Mouse (Mus musculus) stomach, embryonic 16.5 days (tissue): Measurements from ENCODE around the gene Arntl. TPM values are rescaled to one million over a fixed set of nuclear protein-coding genes. Genes with fewer than 3 reads are reported as not detected.

Experiments used
- ATAC-seq: fragments of 200-750 bp; cut with Nextera tagmentation; 2 replicates; pipeline ENCODE4 v1.8.0; 2017; ENCODE audit warnings: moderate number of reproducible peaks, moderate TSS enrichment; ENCODE audit not compliant: insufficient read depth, low FRiP score
- H3K27ac ChIP-seq: fragments of 300-500 bp; sonication (generic); 2 replicates; pipeline ENCODE4 v1.5.1; 2014; ENCODE audit warnings: low read length
- H3K27me3 ChIP-seq: fragments of 300-500 bp; sonication (generic); 2 replicates; pipeline ENCODE4 v1.6.1; 2014; ENCODE audit warnings: low read length, control low read depth, mixed read lengths; ENCODE audit not compliant: control insufficient read depth, insufficient read depth
- H3K36me3 ChIP-seq: fragments of 300-500 bp; sonication (generic); 2 replicates; pipeline ENCODE4 v1.6.1; 2014; ENCODE audit warnings: low read length; ENCODE audit not compliant: control insufficient read depth, insufficient read depth
- H3K4me1 ChIP-seq: fragments of 300-500 bp; sonication (generic); 2 replicates; pipeline ENCODE4 v1.6.1; 2014; ENCODE audit warnings: low read length, control low read depth, mixed read lengths; ENCODE audit not compliant: control insufficient read depth, insufficient read depth
- H3K4me2 ChIP-seq: fragments of 300-500 bp; sonication (generic); 2 replicates; pipeline ENCODE4 v1.6.1; 2014; ENCODE audit warnings: low read depth, low read length, mixed read lengths
- H3K4me3 ChIP-seq: fragments of 300-500 bp; sonication (generic); replicated peaks from 2 replicates; pipeline ENCODE4 v1.5.1; 2014; ENCODE audit warnings: mild to moderate bottlenecking, low read length
- H3K9ac ChIP-seq: fragments of 300-500 bp; sonication (generic); 2 replicates; pipeline ENCODE4 v1.6.1; 2014; ENCODE audit warnings: low read length
- H3K9me3 ChIP-seq: fragments of 300-500 bp; sonication (generic); replicated peaks from 2 replicates; pipeline ENCODE4 v1.6.1; 2016; ENCODE audit warnings: low read length, control low read depth; ENCODE audit not compliant: control insufficient read depth
- WGBS: fragments of 180-500 bp; shearing (Covaris S2); extraction: QIAGEN DNeasy Blood & Tissue Kit; methylation state at CpG from one replicate; pipeline ENCODE4 v1.1.7; 2014; 5-methylcytosine and 5-hydroxymethylcytosine counted together
- polyA plus RNA-seq: library from polyadenylated mRNA; unstranded; fragments of >200 nt; fragmentation: Nextera tagmentation; extraction: Ambion mirVana; gene quantifications from 2 replicates; pipeline ENCODE4 v1.2.1, GENCODE M21; 2015

Gene Arntl
- polyA plus RNA-seq, 1 experiment from 2014 or later = 14.1 TPM

GRCm38 (mm10) chr7:113289211-113289610 lies 81.9 kb downstream of the Arntl start:
- no peaks in the 10 kb centered on the region for H3K4me1 ChIP-seq
- no peak for ATAC-seq
- H3K36me3 ChIP-seq = peaks cover 5% of the 10 kb centered on the region; the same call in 1 of the 2 replicates
- H3K27ac ChIP-seq = no peak overlapping the region
- WGBS = 67% methylated on average over 1 of the region's 1 CpGs
- H3K27me3 ChIP-seq = no peaks in the 10 kb centered on the region
- H3K4me3 ChIP-seq = no peak overlapping the region
- no peak overlapping the region for H3K4me2 ChIP-seq
- H3K9me3 ChIP-seq = no peaks in the 10 kb centered on the region
- H3K9ac ChIP-seq = no peak overlapping the region

- no peak for ATAC-seq
- WGBS = 73% methylated on average over 5 of the region's 5 CpGs
- H3K4me1 ChIP-seq = 0 out of 2 replicates have a peak, but pooled peaks cover 4% of the 10 kb centered on the region
These were observed 84.5 kb downstream of the Arntl start for GRCm38 (mm10) chr7:113291741-113292140.

GRCm38 (mm10) chr7:113292193-113292592 lies 84.9 kb downstream of the Arntl start:
- Histone ChIP-seq H3K36me3 (peaks cover 5% of the 10 kb centered on the region; the same call in 1 of the 2 replicates), H3K4me3 (no peak overlapping the region), H3K4me2 (no peak overlapping the region), H3K9me3 (no peaks in the 10 kb centered on the region), H3K27ac (no peak overlapping the region), H3K9ac (no peak overlapping the region), H3K27me3 (no peaks in the 10 kb centered on the region), H3K4me1 (0 out of 2 replicates have a peak, but pooled peaks cover 4% of the 10 kb centered on the region)
- 60% methylated on average over 4 of the region's 4 CpGs for WGBS
- no peak for ATAC-seq

More at GRCm38 (mm10) chr7:113291741-113292140, 84.5 kb downstream of the Arntl start:
- no peak overlapping the region for H3K4me3 ChIP-seq
- no peaks in the 10 kb centered on the region for H3K9me3 ChIP-seq
- no peaks in the 10 kb centered on the region for H3K27me3 ChIP-seq
- H3K27ac ChIP-seq = no peak overlapping the region
- H3K9ac ChIP-seq = no peak overlapping the region
- H3K36me3 ChIP-seq = peaks cover 5% of the 10 kb centered on the region; the same call in 1 of the 2 replicates
- H3K4me2 ChIP-seq = no peak overlapping the region

GRCm38 (mm10) chr7:113294598-113294997 lies 87.3 kb downstream of the Arntl start:
- H3K27me3 ChIP-seq = no peaks in the 10 kb centered on the region
- no peak overlapping the region for H3K4me3 ChIP-seq
- 0 out of 2 replicates have a peak, but pooled peaks cover 4% of the 10 kb centered on the region for H3K4me1 ChIP-seq
- no peaks in the 10 kb centered on the region for H3K9me3 ChIP-seq
- H3K36me3 ChIP-seq = peaks cover 5% of the 10 kb centered on the region; the same call in 1 of the 2 replicates
- H3K9ac ChIP-seq = no peak overlapping the region
- WGBS = 79% methylated on average over 6 of the region's 6 CpGs
- H3K4me2 ChIP-seq = no peak overlapping the region
- no peak overlapping the region for H3K27ac ChIP-seq
- ATAC-seq = no peak

- H3K9ac ChIP-seq = peak overlapping the region; percentile 21; the same call in 1 of the 2 replicates
- 0 out of 2 replicates have a peak, but pooled peaks cover 4% of the 10 kb centered on the region for H3K4me1 ChIP-seq
- H3K27me3 ChIP-seq = no peaks in the 10 kb centered on the region
- H3K4me2 ChIP-seq = peak overlapping the region; percentile 27
- peak overlapping the region; percentile 66; the same call in 1 of the 2 replicates for H3K27ac ChIP-seq
- H3K9me3 ChIP-seq = no peaks in the 10 kb centered on the region
- no peak overlapping the region for H3K4me3 ChIP-seq
- ATAC-seq = peak; percentile 72
- WGBS = 34% methylated on average over 17 of the region's 17 CpGs
- H3K36me3 ChIP-seq = 0 out of 2 replicates have a peak, but pooled peaks cover 5% of the 10 kb centered on the region
These were observed 88.0 kb downstream of the Arntl start for GRCm38 (mm10) chr7:113295077-113295890.

- H3K36me3 ChIP-seq = no peaks in the 10 kb centered on the region
- H3K9ac ChIP-seq = no peak overlapping the region
- H3K4me3 ChIP-seq = no peak overlapping the region
- no peak overlapping the region for H3K27ac ChIP-seq
- 0 out of 2 replicates have a peak, but pooled peaks cover 4% of the 10 kb centered on the region for H3K4me1 ChIP-seq
- WGBS = 90% methylated on average over 4 of the region's 4 CpGs
- H3K4me2 ChIP-seq = no peak overlapping the region
- ATAC-seq = no peak
- H3K9me3 ChIP-seq = no peaks in the 10 kb centered on the region
- H3K27me3 ChIP-seq = no peaks in the 10 kb centered on the region
These were observed 90.5 kb downstream of the Arntl start for GRCm38 (mm10) chr7:113297813-113298212.

GRCm38 (mm10) chr7:113310136-113310535 lies 102.9 kb downstream of the Arntl start:
- no peak for ATAC-seq
- H3K27ac ChIP-seq = no peak overlapping the region
- H3K9ac ChIP-seq = no peak overlapping the region
- no peak overlapping the region for H3K4me2 ChIP-seq
- H3K27me3 ChIP-seq = no peaks in the 10 kb centered on the region
- 66% methylated on average over 3 of the region's 3 CpGs for WGBS
- no peaks in the 10 kb centered on the region for H3K36me3 ChIP-seq
- H3K4me3 ChIP-seq = no peak overlapping the region
- H3K4me1 ChIP-seq = no peaks in the 10 kb centered on the region
- no peaks in the 10 kb centered on the region for H3K9me3 ChIP-seq

GRCm38 (mm10) chr7:113311784-113312183 lies 104.5 kb downstream of the Arntl start:
- H3K27me3 ChIP-seq = no peaks in the 10 kb centered on the region
- H3K9me3 ChIP-seq = no peaks in the 10 kb centered on the region
- 13% methylated on average over 2 of the region's 2 CpGs for WGBS
- H3K36me3 ChIP-seq = no peaks in the 10 kb centered on the region
- H3K4me3 ChIP-seq = no peak overlapping the region
- no peak overlapping the region for H3K4me2 ChIP-seq
- no peak overlapping the region for H3K27ac ChIP-seq
- ATAC-seq = no peak
- no peak overlapping the region for H3K9ac ChIP-seq
- H3K4me1 ChIP-seq = no peaks in the 10 kb centered on the region

- H3K36me3 ChIP-seq = no peaks in the 10 kb centered on the region
- no peaks in the 10 kb centered on the region for H3K27me3 ChIP-seq
- H3K4me1 ChIP-seq = no peaks in the 10 kb centered on the region
- no peaks in the 10 kb centered on the region for H3K9me3 ChIP-seq
- H3K4me2 ChIP-seq = no peak overlapping the region
- H3K27ac ChIP-seq = no peak overlapping the region
- no peak for ATAC-seq
- WGBS = 52% methylated on average over 1 of the region's 1 CpGs
- H3K4me3 ChIP-seq = no peak overlapping the region
- H3K9ac ChIP-seq = no peak overlapping the region
These were observed 112.9 kb downstream of the Arntl start for GRCm38 (mm10) chr7:113320128-113320527.
